Mouse (Mus musculus) C2C12 (cell line): ENCODE measurements at regions not wholly inside any gene's neighbourhood (a gene's known extent, or its start where the extent isn't known, plus 50 kb on each side); places are given as distances from the start of the nearest gene placed in this dataset.

ENCODE experiments used
- H3K27me3 ChIP-seq: one replicate; pipeline ENCODE4 v1.6.1; 2011; ENCODE audit not compliant: control insufficient read depth, insufficient read depth, insufficient read length
- H3K36me3 ChIP-seq: one replicate; pipeline ENCODE4 v1.6.1; 2011; ENCODE audit not compliant: control insufficient read depth, insufficient read depth
- H3K4me3 ChIP-seq: one replicate; pipeline ENCODE4 v1.5.1; 2011; ENCODE audit warnings: mild to moderate bottlenecking, control low read depth; ENCODE audit not compliant: poor library complexity, insufficient read depth, severe bottlenecking
- H3K79me2 ChIP-seq: one replicate; pipeline ENCODE4 v1.6.1; 2011; ENCODE audit not compliant: control insufficient read depth, insufficient read depth
- H3K79me3 ChIP-seq: one replicate; pipeline ENCODE4 v1.6.1; 2011; ENCODE audit warnings: low read depth, control low read depth
- H3ac ChIP-seq: one replicate; pipeline ENCODE3; 2011; ENCODE audit warnings: low read depth; ENCODE audit not compliant: control insufficient read depth, insufficient read length
- CEBPB ChIP-seq: IDR thresholded peaks from one replicate; pipeline ENCODE4 v1.6.1; 2011; ENCODE audit warnings: low read depth, mild to moderate bottlenecking, control low read depth, moderate library complexity
- CTCF ChIP-seq: IDR thresholded peaks from one replicate; pipeline ENCODE4 v1.5.1; 2011; ENCODE audit not compliant: control insufficient read depth, insufficient read depth, insufficient read length
- FOSL1 ChIP-seq: IDR thresholded peaks from one replicate; pipeline ENCODE4 v1.8.0; 2011; ENCODE audit warnings: mild to moderate bottlenecking, low read length; ENCODE audit not compliant: poor library complexity, insufficient read depth, severe bottlenecking
- MAX ChIP-seq: IDR thresholded peaks from one replicate; pipeline ENCODE4 v1.6.1; 2011; ENCODE audit warnings: mild to moderate bottlenecking, control low read depth
- MYOD1 ChIP-seq: IDR thresholded peaks from one replicate; pipeline ENCODE4 v1.6.1; 2011; ENCODE audit warnings: low read depth; ENCODE audit not compliant: control insufficient read depth, insufficient read length
- MYOG ChIP-seq: IDR thresholded peaks from one replicate; pipeline ENCODE4 v1.6.1; 2011; ENCODE audit not compliant: control insufficient read depth, insufficient read length; ENCODE audit errors: extremely low read depth
- USF1 ChIP-seq: IDR thresholded peaks from one replicate; pipeline ENCODE4 v1.6.1; 2011; ENCODE audit warnings: low read depth, mild to moderate bottlenecking, control low read depth, moderate library complexity

GRCm38 (mm10) chr4:142845066-142845696, 367.6 kb downstream of the Prdm2 start:
- H3K36me3 ChIP-seq, result no peaks in the 10 kb centered on the region
- H3K79me3 ChIP-seq, result no peaks in the 10 kb centered on the region
- no peaks in the 10 kb centered on the region for H3K27me3 ChIP-seq
- TF ChIP-seq CTCF, result no peak
- TF ChIP-seq FOSL1, result no peak
- no peak for TF ChIP-seq USF1
- TF ChIP-seq MYOD1, result no peak
- no peak for TF ChIP-seq MYOG
- TF ChIP-seq MAX, result no peak
- no peak overlapping the region for H3K4me3 ChIP-seq
- no peaks in the 10 kb centered on the region for H3K79me2 ChIP-seq
- H3ac ChIP-seq, result no peak overlapping the region

- Histone ChIP-seq H3K79me2 (no peaks in the 10 kb centered on the region), H3ac (no peak overlapping the region), H3K27me3 (no peaks in the 10 kb centered on the region), H3K4me3 (no peak overlapping the region), H3K79me3 (no peaks in the 10 kb centered on the region), H3K36me3 (no peaks in the 10 kb centered on the region)
- no peak for TF ChIP-seq CTCF
- TF ChIP-seq MYOD1, result no peak
- no peak for TF ChIP-seq USF1
- no peak for TF ChIP-seq MYOG
- TF ChIP-seq MAX, result no peak
- TF ChIP-seq FOSL1, result no peak
- no peak for TF ChIP-seq CEBPB
These were observed 373.3 kb downstream of the Prdm2 start for GRCm38 (mm10) chr4:142839540-142839939.

- no peaks in the 10 kb centered on the region for H3K79me2 ChIP-seq
- H3K79me3 ChIP-seq, result no peaks in the 10 kb centered on the region
- H3K27me3 ChIP-seq, result no peaks in the 10 kb centered on the region
- no peak overlapping the region for H3K4me3 ChIP-seq
- no peak overlapping the region for H3ac ChIP-seq
- no peaks in the 10 kb centered on the region for H3K36me3 ChIP-seq
- TF ChIP-seq FOSL1 (no peak), MYOG (no peak), CEBPB (no peak), CTCF (no peak), USF1 (no peak), MYOD1 (no peak), MAX (no peak)
These were observed 374.3 kb downstream of the Prdm2 start for GRCm38 (mm10) chr4:142838363-142838964.

- Histone ChIP-seq H3ac (no peak overlapping the region), H3K27me3 (no peaks in the 10 kb centered on the region), H3K4me3 (no peak overlapping the region), H3K79me3 (no peaks in the 10 kb centered on the region), H3K36me3 (no peaks in the 10 kb centered on the region), H3K79me2 (no peaks in the 10 kb centered on the region)
- TF ChIP-seq CTCF (no peak), MYOG (no peak), FOSL1 (no peak), MAX (no peak), MYOD1 (no peak), CEBPB (no peak), USF1 (no peak)
These were observed 375.2 kb downstream of the Prdm2 start for GRCm38 (mm10) chr4:142837636-142838035.

- no peaks in the 10 kb centered on the region for H3K36me3 ChIP-seq
- no peaks in the 10 kb centered on the region for H3K79me3 ChIP-seq
- H3ac ChIP-seq, result no peak overlapping the region
- no peaks in the 10 kb centered on the region for H3K27me3 ChIP-seq
- H3K4me3 ChIP-seq, result no peak overlapping the region
- no peaks in the 10 kb centered on the region for H3K79me2 ChIP-seq
- TF ChIP-seq MAX (no peak), MYOD1 (no peak), CEBPB (no peak), CTCF (no peak), MYOG (no peak), USF1 (no peak), FOSL1 (no peak)
These were observed 383.1 kb downstream of the Prdm2 start for GRCm38 (mm10) chr4:142829711-142830110.
